Mouse (Mus musculus) MEL (cell line): ENCODE results near the gene Sstr3. TPM values are rescaled to one million over a fixed set of nuclear protein-coding genes. Genes with fewer than 3 reads are reported as not detected.
A peak's percentile ranks its signal among the peaks of the same experiment; 100 is the strongest.

ENCODE experiments used
- DNase-seq: peaks from one replicate; pipeline ENCODE4 v3.0.0; 2011; ENCODE audit warnings: low read depth, low spot score
- H3K27ac ChIP-seq: 2 replicates; pipeline ENCODE4 v1.5.1; 2012; ENCODE audit warnings: low read depth, mild to moderate bottlenecking, control low read depth, low read length, moderate library complexity; ENCODE audit not compliant: control insufficient read depth
- H3K27me3 ChIP-seq, 2 experiments: fragments of 150-350 bp in 1 of 2; sonication (generic) in 1 of 2; 2 replicates each; pipeline ENCODE4 v1.6.1; 2012; ENCODE audit warnings: low read length in 2 of 2, mild to moderate bottlenecking in 2 of 2, improper control_type of control experiment in 1 of 2, moderate library complexity in 1 of 2; ENCODE audit not compliant: insufficient read depth in 2 of 2, control insufficient read depth in 1 of 2
- H3K36me3 ChIP-seq, 2 experiments: 2 replicates each; pipeline ENCODE4 v1.6.1; 2012 to 2014; ENCODE audit warnings: low read length in 2 of 2, improper control_type of control experiment in 1 of 2, inconsistent platforms in 1 of 2, mild to moderate bottlenecking in 1 of 2; ENCODE audit not compliant: insufficient read depth in 2 of 2, control insufficient read depth in 1 of 2
- H3K4me1 ChIP-seq, 2 experiments: fragments of 150-350 bp in 1 of 2; sonication (generic) in 1 of 2; 2 replicates each; pipeline ENCODE4 v1.6.1; 2012; ENCODE audit warnings: low read length in 2 of 2, improper control_type of control experiment in 1 of 2, mild to moderate bottlenecking in 1 of 2; ENCODE audit not compliant: insufficient read depth in 2 of 2, control insufficient read depth in 1 of 2
- H3K4me3 ChIP-seq, 2 experiments: fragments of 150-350 bp in 1 of 2; sonication (generic) in 1 of 2; 2 replicates each; pipeline ENCODE4 v1.5.1; 2012; ENCODE audit warnings: low read depth in 2 of 2, low read length in 2 of 2, mild to moderate bottlenecking in 2 of 2, moderate library complexity in 2 of 2, control low read depth in 1 of 2, improper control_type of control experiment in 1 of 2; ENCODE audit not compliant: control insufficient read depth in 1 of 2, insufficient read depth in 1 of 2
- H3K79me2 ChIP-seq: 2 replicates; pipeline ENCODE4 v1.6.1; 2012; ENCODE audit warnings: mild to moderate bottlenecking, low read length, moderate library complexity; ENCODE audit not compliant: control insufficient read depth, poor library complexity, insufficient read depth
- H3K9ac ChIP-seq: 2 replicates; pipeline ENCODE4 v1.6.1; 2012; ENCODE audit warnings: low read depth, mild to moderate bottlenecking, control low read depth, low read length, moderate library complexity; ENCODE audit not compliant: control insufficient read depth, poor library complexity, severe bottlenecking
- H3K9me3 ChIP-seq: fragments of 150-350 bp; sonication (generic); replicated peaks from 2 replicates; pipeline ENCODE4 v1.6.1; 2012; ENCODE audit warnings: mild to moderate bottlenecking, low read length, improper control_type of control experiment, moderate library complexity; ENCODE audit not compliant: insufficient read depth
- BHLHE40 ChIP-seq: IDR thresholded peaks from 2 replicates; pipeline ENCODE4 v1.6.1; 2012; ENCODE audit warnings: low read depth, mild to moderate bottlenecking, inconsistent platforms, low read length, improper control_type of control experiment, borderline replicate concordance
- CHD1 ChIP-seq: IDR thresholded peaks from 2 replicates; pipeline ENCODE4 v1.6.1; 2012; ENCODE audit warnings: low read depth, mild to moderate bottlenecking, inconsistent platforms, low read length, improper control_type of control experiment
- CHD2 ChIP-seq: IDR thresholded peaks from 2 replicates; pipeline ENCODE4 v1.6.1; 2011; ENCODE audit warnings: low read length, improper control_type of control experiment
- CTCF ChIP-seq, 3 experiments: IDR thresholded peaks in 2 of 3; conservative IDR thresholded peaks in 1 of 3; 2 replicates each; pipeline ENCODE4 v1.5.1; 2011 to 2012; ENCODE audit warnings: low read length in 3 of 3, low read depth in 2 of 3, mild to moderate bottlenecking in 2 of 3, improper control_type of control experiment in 1 of 3, inconsistent platforms in 1 of 3, mixed read lengths in 1 of 3, moderate library complexity in 1 of 3; ENCODE audit not compliant: control insufficient read depth in 1 of 3, insufficient read depth in 1 of 3, poor library complexity in 1 of 3, severe bottlenecking in 1 of 3
- E2F4 ChIP-seq: IDR thresholded peaks from 2 replicates; pipeline ENCODE4 v1.6.1; 2011; ENCODE audit warnings: low read depth, low read length, improper control_type of control experiment, borderline replicate concordance
- ELF1 ChIP-seq: IDR thresholded peaks from 2 replicates; pipeline ENCODE4 v1.6.1; 2014; ENCODE audit warnings: low read depth, mild to moderate bottlenecking, inconsistent platforms, low read length, improper control_type of control experiment, moderate library complexity
- EP300 ChIP-seq, 2 experiments: IDR thresholded peaks; 2 replicates each; pipeline ENCODE4 v1.6.1; 2011; ENCODE audit warnings: improper control_type of control experiment in 2 of 2, low read length in 2 of 2, low read depth in 1 of 2, mild to moderate bottlenecking in 1 of 2
- ETS1 ChIP-seq: IDR thresholded peaks from 2 replicates; pipeline ENCODE4 v1.6.1; 2012; ENCODE audit warnings: low read depth, mild to moderate bottlenecking, inconsistent platforms, low read length, improper control_type of control experiment, moderate library complexity
- GABPA ChIP-seq: IDR thresholded peaks from 2 replicates; pipeline ENCODE4 v1.6.1; 2012; ENCODE audit warnings: low read depth, mild to moderate bottlenecking, inconsistent platforms, low read length, improper control_type of control experiment, moderate library complexity
- JUND ChIP-seq: IDR thresholded peaks from 2 replicates; pipeline ENCODE4 v1.6.1; 2011; ENCODE audit warnings: low read depth, mild to moderate bottlenecking, improper control_type of control experiment, low read length
- MEF2A ChIP-seq: IDR thresholded peaks from 2 replicates; pipeline ENCODE4 v1.6.1; 2014; ENCODE audit warnings: low read depth, mild to moderate bottlenecking, inconsistent platforms, low read length, improper control_type of control experiment; ENCODE audit not compliant: poor library complexity, insufficient replicate concordance, severe bottlenecking; ENCODE audit errors: extremely low read depth
- MYC ChIP-seq: IDR thresholded peaks from 2 replicates; pipeline ENCODE4 v1.6.1; 2011; ENCODE audit warnings: low read depth, mild to moderate bottlenecking, low read length, improper control_type of control experiment, moderate library complexity
- NELFE ChIP-seq: IDR thresholded peaks from 2 replicates; pipeline ENCODE4 v1.6.1; 2011; ENCODE audit warnings: low read depth, low read length, improper control_type of control experiment
- NRF1 ChIP-seq: IDR thresholded peaks from 2 replicates; pipeline ENCODE4 v1.6.1; 2014; ENCODE audit warnings: low read depth, mild to moderate bottlenecking, inconsistent platforms, low read length, improper control_type of control experiment, moderate library complexity; ENCODE audit not compliant: poor library complexity, insufficient read depth, severe bottlenecking
- RAD21 ChIP-seq: IDR thresholded peaks from 2 replicates; pipeline ENCODE4 v1.6.1; 2011; ENCODE audit warnings: mild to moderate bottlenecking, low read depth, low read length, improper control_type of control experiment
- RCOR1 ChIP-seq: IDR thresholded peaks from 2 replicates; pipeline ENCODE4 v1.6.1; 2012; ENCODE audit warnings: low read depth, mild to moderate bottlenecking, inconsistent platforms, low read length, improper control_type of control experiment
- SMC3 ChIP-seq: IDR thresholded peaks from 2 replicates; pipeline ENCODE4 v1.6.1; 2011; ENCODE audit warnings: low read depth, low read length, improper control_type of control experiment
- TAL1 ChIP-seq: IDR thresholded peaks from 2 replicates; pipeline ENCODE4 v1.6.1; 2012; ENCODE audit warnings: mild to moderate bottlenecking, inconsistent platforms, low read length, moderate library complexity, mixed read lengths
- TCF12 ChIP-seq: IDR thresholded peaks from 2 replicates; pipeline ENCODE4 v1.6.1; 2014; ENCODE audit warnings: low read depth, mild to moderate bottlenecking, inconsistent platforms, low read length, improper control_type of control experiment, moderate library complexity
- UBTF ChIP-seq: IDR thresholded peaks from 2 replicates; pipeline ENCODE4 v1.6.1; 2012; ENCODE audit warnings: low read depth, mild to moderate bottlenecking, inconsistent platforms, low read length, improper control_type of control experiment, moderate library complexity, borderline replicate concordance; ENCODE audit not compliant: insufficient read depth
- ZC3H11A ChIP-seq: IDR thresholded peaks from 2 replicates; pipeline ENCODE4 v1.6.1; 2012; ENCODE audit warnings: low read depth, mild to moderate bottlenecking, inconsistent platforms, low read length, improper control_type of control experiment
- ZKSCAN1 ChIP-seq: IDR thresholded peaks from 2 replicates; pipeline ENCODE4 v1.6.1; 2012; ENCODE audit warnings: low read depth, mild to moderate bottlenecking, inconsistent platforms, low read length, improper control_type of control experiment, moderate library complexity
- ZNF384 ChIP-seq: IDR thresholded peaks from 2 replicates; pipeline ENCODE4 v1.6.1; 2012; ENCODE audit warnings: low read depth, mild to moderate bottlenecking, inconsistent platforms, low read length, improper control_type of control experiment
- polyA plus RNA-seq, 2 experiments: library from polyadenylated mRNA; stranded (reverse) in 1 of 2; unstranded in 1 of 2; fragments of >175 nt in 1 of 2; fragments of >200 nt in 1 of 2; gene quantifications; 2 replicates each; pipeline versions ENCODE4 v1.2.1 to v1.2.4; 2012; ENCODE audit warnings: low replicate concordance in 2 of 2, low read depth in 1 of 2; ENCODE audit not compliant: insufficient read length in 2 of 2, insufficient read depth in 1 of 2, missing spikeins in 1 of 2
- total RNA-seq: library from RNA; depleted of rRNA; stranded (reverse); fragments of 300-350 nt; gene quantifications from 2 replicates; pipeline ENCODE4 v1.2.3, GENCODE M21; 2012

Sstr3 gene
- total and polyA plus RNA-seq, 3 experiments = not detected

DNA sequence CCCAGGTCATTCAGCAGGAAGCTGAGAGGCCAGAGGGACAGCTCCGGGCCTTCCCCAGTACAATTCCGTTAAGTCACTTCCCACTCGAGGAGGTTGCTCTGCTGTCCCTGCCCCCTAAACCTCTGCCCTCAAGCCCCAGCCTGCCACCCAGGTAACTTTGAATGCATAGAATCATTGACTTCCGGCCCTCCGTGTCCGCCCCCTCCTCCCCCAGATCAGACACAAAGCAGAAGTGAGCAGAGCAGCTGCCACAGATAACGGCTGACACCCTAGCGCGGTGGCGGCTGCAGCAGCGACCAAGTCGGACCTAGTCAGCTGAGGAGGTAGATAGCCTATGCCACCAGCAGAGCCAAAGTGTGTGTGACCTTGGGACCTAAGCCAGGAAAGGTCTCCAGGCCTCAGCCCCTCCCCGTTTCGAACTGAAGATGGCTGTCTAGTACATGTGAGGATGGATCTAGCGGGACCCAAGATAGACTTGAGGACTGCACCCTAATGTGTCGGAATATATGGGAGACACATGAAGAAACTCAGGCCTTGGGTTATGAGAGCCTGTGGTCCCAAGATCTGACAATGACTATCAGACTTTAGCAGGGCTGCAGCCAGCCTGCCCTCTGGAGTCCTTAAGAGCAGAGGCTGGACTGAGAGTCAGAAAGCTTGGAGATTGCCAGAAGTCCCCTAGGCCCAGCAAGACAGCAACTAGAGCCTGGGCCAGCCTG, 27.2 kb upstream of the Sstr3 start (continued):
- TF ChIP-seq GABPA (no peak), CHD2 (no peak), MEF2A (no peak), TCF12 (peak; percentile 92), ZKSCAN1 (no peak), CTCF (IDR thresholded peaks at IDR 0.05 in 2 of 3, conservative IDR thresholded peaks at IDR 0.05 in 1 of 3; ENCODE audit: control insufficient read depth in 1 of 3, insufficient read depth in 1 of 3, low read depth in 2 of 3, low read length in 3 of 3, poor library complexity in 1 of 3, severe bottlenecking in 1 of 3) (no peak), UBTF (no peak), NELFE (peak; percentile 31; the same call in 1 of the 2 replicates), MYC (no peak), JUND (no peak), RCOR1 (peak; percentile 53; the same call in 1 of the 2 replicates), NRF1 (no peak), EP300 (IDR thresholded peaks at IDR 0.05; ENCODE audit: low read depth in 1 of 2, low read length in 2 of 2) (peak; percentile 78 to 92), ZNF384 (no peak), SMC3 (no peak), ZC3H11A (no peak), CHD1 (no peak), E2F4 (no peak), ELF1 (peak; percentile 53; the same call in 1 of the 2 replicates), RAD21 (no peak), ETS1 (peak; percentile 99), BHLHE40 (peak; percentile 73; the same call in 1 of the 2 replicates)

DNA sequence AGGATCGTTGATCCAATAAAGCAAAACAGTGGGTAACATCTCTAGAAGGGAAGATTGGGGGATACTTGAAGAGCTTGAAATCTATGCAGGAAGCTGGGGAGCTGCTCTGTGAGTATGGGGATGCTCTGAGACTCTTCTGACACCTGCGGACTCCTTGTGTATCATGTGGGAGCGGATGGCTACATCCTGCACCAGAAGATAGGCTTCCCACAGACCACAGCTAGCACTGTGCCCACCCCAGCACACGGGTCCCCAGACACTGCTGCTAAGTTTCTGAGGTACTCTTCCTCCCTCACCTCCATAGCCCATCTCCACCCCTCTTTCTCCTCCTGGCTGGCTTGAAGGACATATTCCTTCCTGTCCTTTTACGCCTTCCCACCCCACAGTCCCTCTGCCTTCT, 25.7 kb upstream of the Sstr3 start:
- Histone ChIP-seq H3K27me3 (no peaks in the 10 kb centered on the region), H3K4me3 (no peak overlapping the region), H3K79me2 (peaks cover 18% of the 10 kb centered on the region), H3K4me1 (peaks cover 4 to 33% of the 10 kb centered on the region in 2 experiments), H3K9me3 (no peaks in the 10 kb centered on the region), H3K27ac (no peak overlapping the region), H3K36me3 (peaks cover 8 to 25% of the 10 kb centered on the region in 2 experiments; a peak in 3 of 4 replicates), H3K9ac (no peak overlapping the region)
- TF ChIP-seq TAL1 = peak; percentile 19; the same call in 1 of the 2 replicates
- no peak for TF ChIP-seq NRF1
- DNase-seq = no peak
